Mouse (Mus musculus): ENCODE measurements around the gene Gm28363. TPM values are rescaled to one million over a fixed set of nuclear protein-coding genes. Genes with fewer than 3 reads are reported as not detected.
"Not testable (repeated sequence)": the region's sequence is repeated elsewhere in the genome, so short reads cannot be mapped to it uniquely, and the experiment has no call there.

Gm28363 gene
- not detected in 2 replicates for polyA plus RNA-seq (2015; fragmentation: Nextera tagmentation; extraction: Ambion mirVana)

DNA sequence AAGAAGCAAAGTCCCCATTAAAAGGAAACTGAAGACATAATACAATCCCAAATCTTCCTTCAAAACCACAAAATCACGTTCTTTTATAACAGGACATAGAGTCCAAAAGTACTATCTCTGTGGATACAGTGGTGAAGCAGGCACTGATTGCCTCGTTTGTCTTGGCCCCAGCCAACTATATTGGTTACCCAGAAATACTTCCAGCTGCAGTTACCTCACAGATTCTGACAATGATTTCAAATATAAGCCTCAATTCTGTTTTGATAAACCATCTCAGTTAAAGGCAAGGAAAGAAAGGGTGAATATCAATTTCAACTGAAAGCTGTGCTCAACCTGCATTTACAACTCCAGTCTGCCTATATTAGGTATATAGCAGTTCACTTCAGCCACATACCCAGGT is at the start of gene Gm28363:
Gene Gm28363, plus strand, starts transcription at position 301 of the 400 bp plus-strand sequence.
- not testable (repeated sequence) for H3K4me2 ChIP-seq (ENCODE audit: low read depth, low read length); H3K27ac ChIP-seq (ENCODE audit: low read length); H3K36me3 ChIP-seq (ENCODE audit: control insufficient read depth, insufficient read depth, low read length); ATAC-seq (ENCODE audit: low read depth); H3K27me3 ChIP-seq (ENCODE audit: control insufficient read depth, insufficient read depth, low read depth, low read length); H3K9ac ChIP-seq (ENCODE audit: low read length); H3K4me1 ChIP-seq (replicated peaks; ENCODE audit: control insufficient read depth, insufficient read depth, low read length); H3K9me3 ChIP-seq (ENCODE audit: control insufficient read depth, low read length); H3K4me3 ChIP-seq (ENCODE audit: low read length)
- 32% methylated on average over 2 of the region's 2 CpGs for WGBS

DNA sequence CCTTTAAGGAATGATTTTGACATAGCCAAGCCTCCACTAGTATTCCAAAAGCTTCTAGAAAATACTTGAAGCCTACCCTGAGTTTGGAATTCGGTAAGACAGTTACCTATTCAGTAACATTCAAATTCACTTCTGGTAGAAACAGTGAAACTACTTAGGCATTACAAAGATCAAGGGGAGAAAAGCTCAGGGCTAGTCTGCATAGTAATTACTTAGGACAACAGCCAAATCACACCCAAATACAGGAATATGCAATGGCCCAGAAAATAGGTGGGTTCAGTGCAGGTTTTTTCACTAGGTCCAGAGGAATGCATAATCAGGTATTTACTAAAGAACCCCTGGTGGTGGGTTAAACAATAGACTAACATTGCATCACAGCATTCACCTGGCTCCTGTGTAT is 46.7 kb upstream of the Gm28363 start:
- H3K4me1 ChIP-seq (replicated peaks; ENCODE audit: control insufficient read depth, insufficient read depth, low read length); ATAC-seq (ENCODE audit: low read depth); H3K27ac ChIP-seq (ENCODE audit: low read length); H3K27me3 ChIP-seq (ENCODE audit: control insufficient read depth, insufficient read depth, low read depth, low read length); H3K9me3 ChIP-seq (ENCODE audit: control insufficient read depth, low read length); H3K4me3 ChIP-seq (ENCODE audit: low read length); H3K36me3 ChIP-seq (ENCODE audit: control insufficient read depth, insufficient read depth, low read length); H3K4me2 ChIP-seq (ENCODE audit: low read depth, low read length); H3K9ac ChIP-seq (ENCODE audit: low read length): not testable (repeated sequence)
- 55% methylated on average over 1 of the region's 1 CpGs for WGBS

Other genes with a start within 250 kb of the Gm28363 start
- not detected in 2 replicates for gene B020011L13Rik, start 84.0 kb downstream of the Gm28363 start, polyA plus RNA-seq (2015; fragmentation: Nextera tagmentation; extraction: Ambion mirVana)
- not detected in 2 replicates for gene Gm28360, start 132.9 kb downstream of the Gm28363 start, polyA plus RNA-seq (2015; fragmentation: Nextera tagmentation; extraction: Ambion mirVana)
- not detected in 2 replicates for gene Gm28168, start 230.9 kb downstream of the Gm28363 start, polyA plus RNA-seq (2015; fragmentation: Nextera tagmentation; extraction: Ambion mirVana)

All from lung, embryonic 16.5 days (tissue).